Mouse (Mus musculus) lung, adult 18-20 months (tissue): ENCODE data around the gene Hikeshi.

ENCODE experiments used
- DNase-seq, 2 experiments: peaks; one replicate each; pipeline ENCODE4 v3.0.0; 2022; ENCODE audit warnings: mixed read lengths in 2 of 2

The Hikeshi gene

DNA sequence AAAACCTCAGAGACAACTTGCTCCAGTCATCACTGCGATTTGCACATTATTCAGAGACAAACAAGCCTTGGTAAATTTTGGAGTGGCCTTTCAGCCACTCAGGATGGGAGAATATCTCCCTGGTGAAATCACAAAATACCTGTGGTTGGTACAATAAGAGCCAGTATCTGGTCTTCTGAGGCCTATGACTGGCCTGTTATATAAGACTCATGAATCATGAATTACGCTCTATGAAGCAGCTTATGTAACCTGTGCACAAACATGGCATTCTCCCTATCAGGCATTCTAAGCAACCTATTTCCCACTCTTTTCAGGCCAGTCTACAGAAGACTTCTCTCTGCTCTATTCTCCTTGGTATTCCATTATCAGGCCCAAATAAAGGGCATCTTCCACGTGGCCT, 28.6 kb downstream of the Hikeshi start:
- DNase-seq, result no peak

DNA sequence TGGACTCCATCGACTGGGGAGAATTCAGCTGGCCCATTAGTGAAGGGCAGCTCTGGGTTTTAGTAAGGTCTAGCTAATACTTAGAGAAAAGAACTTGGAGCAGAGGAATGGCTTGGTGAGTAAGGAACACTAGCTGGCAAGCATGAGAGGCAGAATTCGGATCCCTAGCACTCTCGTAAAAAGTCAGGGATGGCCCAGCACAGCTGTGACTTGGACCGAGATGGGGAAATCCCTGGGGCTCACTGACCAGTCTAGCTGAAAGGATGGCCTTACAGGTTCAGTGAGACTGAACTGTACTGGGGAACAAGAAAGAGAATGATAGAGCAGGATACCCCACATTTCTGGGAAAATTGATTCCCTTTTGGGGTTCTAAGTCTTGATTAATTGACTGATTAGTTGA, 31.3 kb downstream of the Hikeshi start:
- no peak for DNase-seq

DNA sequence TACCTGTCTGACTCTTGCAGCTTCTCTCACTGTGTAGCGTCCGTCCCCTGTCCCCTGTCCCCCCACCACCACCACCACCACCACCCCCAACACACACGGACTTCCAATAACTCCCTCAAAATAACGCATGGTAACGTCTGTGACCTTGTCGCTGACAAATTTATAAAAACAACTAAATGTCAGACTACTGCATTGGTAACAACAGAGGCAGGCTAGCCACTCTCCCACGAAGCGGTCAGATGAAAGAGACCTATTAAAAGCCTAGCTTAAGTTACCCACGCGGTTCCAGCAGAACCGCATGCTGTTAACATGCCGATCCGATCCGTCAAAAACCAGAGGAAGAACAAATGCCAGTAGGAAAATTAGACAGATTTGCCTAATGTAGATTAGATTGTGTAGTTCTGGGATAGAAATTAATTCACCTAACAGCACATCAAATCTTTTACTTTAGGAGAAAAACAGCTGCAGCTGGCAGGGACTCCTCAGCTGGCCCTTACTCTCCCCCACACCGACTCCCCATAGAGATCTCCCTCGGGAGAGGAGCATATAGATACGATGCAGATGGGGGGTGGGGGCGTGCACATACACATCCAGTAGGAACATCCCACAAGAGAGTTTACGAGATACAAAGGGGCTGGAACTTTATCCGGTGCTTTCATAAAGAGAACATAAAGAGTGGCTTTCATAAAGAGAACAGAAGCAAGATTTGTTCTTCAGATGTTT, 31.9 kb downstream of the Hikeshi start:
- no peak for DNase-seq

DNA sequence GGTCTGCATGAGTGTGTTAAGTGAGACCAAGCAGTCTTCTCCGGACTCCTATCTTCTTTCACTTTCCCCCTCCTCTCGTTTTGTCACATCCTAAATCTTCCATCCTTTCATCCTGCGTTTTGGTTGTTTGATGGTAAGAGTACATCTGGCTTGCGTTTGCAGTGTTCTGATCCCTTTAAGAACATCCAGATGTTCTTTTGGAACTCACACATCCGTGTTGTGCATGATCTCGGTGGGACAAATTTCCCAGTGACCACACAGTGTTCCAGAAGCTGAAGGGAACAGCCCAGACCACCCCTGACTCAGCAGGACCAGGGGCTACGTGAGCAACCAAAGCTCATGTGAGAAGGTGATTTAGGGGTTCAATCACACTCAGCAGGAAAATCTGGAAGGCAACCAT, 32.6 kb downstream of the Hikeshi start:
- DNase-seq, result no peak

DNA sequence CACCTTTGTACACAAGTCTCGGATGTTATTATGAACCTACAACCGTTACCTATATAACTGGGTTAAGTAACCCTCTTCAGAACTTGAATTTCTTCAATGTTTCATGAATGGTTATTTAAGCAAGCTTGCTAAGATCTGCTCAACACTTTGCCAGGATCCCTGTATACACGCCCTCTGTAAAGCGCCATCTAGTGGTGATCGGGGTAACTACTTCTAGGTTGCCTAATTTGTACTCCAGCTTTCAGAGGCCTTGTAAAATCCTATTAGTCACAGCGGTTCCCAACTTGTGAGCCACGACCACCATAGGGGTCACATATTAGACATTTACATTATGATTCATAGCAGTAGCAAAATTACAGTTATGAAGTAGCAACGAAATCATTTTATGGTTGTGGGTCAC, 33.1 kb downstream of the Hikeshi start:
- peak; percentile 49 to 71 for DNase-seq

DNA sequence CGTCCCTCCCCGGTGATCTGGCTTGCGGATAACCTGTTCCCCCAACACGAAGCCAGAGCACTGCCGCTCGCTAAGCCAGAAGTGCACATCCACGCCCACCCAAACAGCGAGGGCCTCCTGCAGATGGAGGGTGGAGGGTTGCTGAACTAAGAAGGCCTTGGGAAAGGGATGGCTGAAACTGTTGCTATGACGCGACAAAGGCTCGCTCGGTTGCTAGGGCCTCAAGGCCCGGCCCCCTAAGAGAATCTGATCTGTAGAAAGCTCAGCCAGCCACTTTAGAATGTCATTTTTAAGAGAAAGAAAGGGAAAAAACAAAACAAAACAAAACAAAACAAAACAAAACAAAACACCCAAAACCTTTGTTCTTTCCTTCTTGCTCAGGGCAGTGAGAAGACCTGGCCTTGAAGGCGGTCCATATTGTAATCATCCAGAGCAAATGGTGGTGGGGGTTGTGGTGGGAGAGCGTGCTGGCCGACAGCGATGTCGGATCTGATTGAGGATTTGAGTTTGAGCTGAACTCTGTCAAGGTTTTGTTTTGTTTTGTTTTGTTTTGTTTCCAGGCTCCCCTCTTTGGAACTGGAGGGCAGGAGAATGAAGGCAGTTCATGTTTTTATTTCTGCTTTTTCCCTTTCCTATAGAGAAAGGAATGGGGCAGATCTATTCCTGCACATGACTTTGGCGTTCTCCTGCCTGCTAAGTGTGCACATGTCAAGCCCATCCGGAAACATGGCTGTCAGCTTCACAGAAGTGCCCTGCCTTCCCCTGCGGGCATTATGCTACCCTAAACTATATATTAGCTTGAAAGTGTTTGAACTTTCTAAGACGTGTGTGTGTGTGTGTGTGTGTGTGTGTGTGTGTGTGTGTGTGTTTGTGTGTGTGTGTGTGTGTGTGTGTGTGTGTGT, 37.3 kb downstream of the Hikeshi start, which contains the start of gene Ccdc81:
Gene Ccdc81 (minus strand): TSS at position 188 of the 902 bp plus-strand sequence.
- DNase-seq, result peak in 1 of 2 experiments; percentile 12

DNA sequence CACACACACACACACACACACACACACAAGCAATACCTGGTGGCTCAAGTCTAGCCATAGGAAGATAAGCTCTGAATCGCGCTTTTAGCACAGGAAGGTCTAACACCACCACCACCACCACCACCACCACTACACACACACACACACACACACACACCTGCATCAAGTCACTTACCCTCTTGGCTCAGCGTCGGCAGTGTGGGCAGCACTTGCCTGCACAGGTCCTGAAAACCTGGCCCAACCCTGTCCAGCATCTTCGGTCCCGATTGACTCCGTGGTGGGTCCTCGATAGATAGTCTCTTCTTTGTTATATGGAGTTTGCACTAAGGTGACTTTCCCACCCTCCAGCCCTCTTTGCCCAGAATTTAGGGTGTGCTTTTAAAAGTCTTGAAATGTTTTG, 38.0 kb downstream of the Hikeshi start:
- DNase-seq, result no peak

DNA sequence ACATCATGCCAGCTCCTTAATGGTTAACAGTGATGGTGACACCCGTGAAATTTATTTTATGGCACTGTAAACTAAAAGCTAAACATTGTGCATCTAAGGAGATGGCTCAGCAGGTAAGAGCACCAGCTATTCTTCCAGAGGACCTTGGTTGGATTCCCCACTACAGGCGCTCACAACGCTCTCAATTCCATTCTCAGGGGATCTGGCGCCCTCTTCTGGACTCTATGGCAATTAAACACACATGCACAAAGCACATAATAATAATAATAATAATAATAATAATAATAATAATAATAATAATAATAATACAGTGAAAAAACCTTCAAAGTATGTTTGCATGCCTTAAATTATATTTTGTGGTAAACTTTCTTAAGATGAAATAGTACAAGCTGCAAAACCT, 49.1 kb downstream of the Hikeshi start:
- DNase-seq, result peak in 1 of 2 experiments; percentile 18

DNA sequence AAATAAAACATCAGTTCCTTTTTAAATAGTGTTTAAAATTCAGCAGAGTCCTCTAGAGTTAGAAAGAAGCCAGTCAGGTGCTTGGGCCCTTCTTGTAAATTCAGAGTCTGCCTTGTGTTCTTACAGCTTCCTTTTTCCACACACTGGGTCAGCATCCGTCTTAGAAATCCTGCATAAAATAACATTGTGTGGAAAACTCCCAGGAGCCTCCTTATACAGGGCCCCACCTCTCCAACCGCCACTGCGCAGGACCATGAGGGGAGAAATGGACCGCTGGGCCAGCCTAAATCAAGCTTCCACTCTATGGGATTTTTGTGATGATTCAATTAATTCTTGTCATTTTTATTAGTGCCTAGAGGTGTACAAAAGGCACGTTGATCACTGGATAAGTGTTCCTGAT, 49.6 kb downstream of the Hikeshi start:
- DNase-seq, result no peak

DNA sequence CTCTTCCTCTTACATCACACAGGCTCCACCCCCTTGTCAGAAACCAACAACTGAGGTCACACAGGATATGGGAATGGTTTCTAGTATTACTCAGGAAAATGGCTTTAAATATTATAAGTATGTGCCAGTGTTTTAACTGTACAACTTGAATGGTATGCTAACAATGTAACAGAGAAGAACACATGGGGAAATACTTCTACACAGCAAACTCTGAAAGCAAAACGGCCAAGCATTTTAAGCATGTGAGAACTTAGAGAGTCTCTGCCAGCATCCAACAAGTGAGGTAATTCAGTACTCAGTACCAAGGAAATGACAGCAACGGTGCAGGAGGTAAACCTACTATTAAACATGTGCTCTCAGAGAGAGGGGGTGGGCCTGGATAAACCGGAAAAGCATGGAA, 56.5 kb downstream of the Hikeshi start:
- no peak for DNase-seq

DNA sequence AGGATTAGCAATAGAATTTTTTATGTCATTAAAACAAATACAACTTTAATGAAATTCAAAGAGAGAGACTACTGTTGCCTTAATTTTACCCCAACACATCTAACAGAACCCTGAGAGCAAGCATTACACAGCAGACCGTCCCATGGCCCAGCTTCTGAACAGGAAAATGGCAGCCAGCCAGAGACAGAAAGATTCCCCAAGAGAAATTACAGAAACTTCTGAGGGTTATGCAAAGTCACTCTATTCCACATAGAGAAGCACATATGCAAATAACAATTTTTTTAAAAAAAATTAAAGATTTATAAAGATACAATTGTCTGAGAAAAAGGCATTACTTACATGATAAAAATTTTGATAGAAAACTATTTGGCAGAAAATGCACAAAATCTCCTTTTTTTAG, 61.3 kb downstream of the Hikeshi start:
- no peak for DNase-seq
